Mouse (Mus musculus) spleen, adult 2 months (tissue): ENCODE results near the gene Fezf1.

ENCODE experiments used
- CTCF ChIP-seq: fragments of 200-500 bp; IDR thresholded peaks from 2 replicates; pipeline ENCODE4 v1.5.1; 2011; ENCODE audit warnings: mild to moderate bottlenecking, inconsistent platforms; ENCODE audit not compliant: insufficient read depth, insufficient read length, insufficient replicate concordance; ENCODE audit errors: extremely low read depth
- POLR2A ChIP-seq: fragments of 200-500 bp; IDR thresholded peaks from 2 replicates; pipeline ENCODE4 v1.6.1; 2011; ENCODE audit warnings: low read depth, low read length, inconsistent platforms

- TF ChIP-seq CTCF (no peak), POLR2A (no peak)
Observed at GRCm38 (mm10) chr6:23251431-23251830, 3.3 kb upstream of the Fezf1 start.
